Mouse (Mus musculus): Measurements from ENCODE around the gene Tead2. TPM values are rescaled to one million over a fixed set of nuclear protein-coding genes. Genes with fewer than 3 reads are reported as not detected.
A peak's percentile ranks its signal among the peaks of the same experiment; 100 is the strongest.

The Tead2 gene
- polyA plus RNA-seq, 1 experiment: 4.7 TPM

- H3K4me1 ChIP-seq (ENCODE audit: control insufficient read depth, insufficient read depth, low read length): peaks cover 6% of the 10 kb centered on the region
- H3K4me3 ChIP-seq (replicated peaks; ENCODE audit: insufficient read depth, low read depth, low read length): no peak overlapping the region
- no peak overlapping the region for H3K27ac ChIP-seq (ENCODE audit: insufficient read depth, low read length)
- TF ChIP-seq CTCF (IDR thresholded peaks at IDR 0.05; ENCODE audit: borderline replicate concordance, insufficient read depth, low read depth, low read length) (no peak), POLR2A (IDR thresholded peaks at IDR 0.05; ENCODE audit: borderline replicate concordance, insufficient read depth, low read length) (no peak)
- WGBS: 69% methylated on average over 17 of the region's 17 CpGs
- no peak for DNase-seq
- no peaks in the 10 kb centered on the region for H3K27me3 ChIP-seq (ENCODE audit: control insufficient read depth, insufficient read depth, low read length)
Observed at GRCm38 (mm10) chr7:45235656-45236180, 20.2 kb downstream of the Tead2 start.

GRCm38 (mm10) chr7:45237747-45238699 is 22.5 kb downstream of the Tead2 start:
- TF ChIP-seq CTCF (IDR thresholded peaks at IDR 0.05; ENCODE audit: borderline replicate concordance, insufficient read depth, low read depth, low read length) (no peak), POLR2A (IDR thresholded peaks at IDR 0.05; ENCODE audit: borderline replicate concordance, insufficient read depth, low read length) (no peak)
- no peaks in the 10 kb centered on the region for H3K27me3 ChIP-seq (ENCODE audit: control insufficient read depth, insufficient read depth, low read length)

GRCm38 (mm10) chr7:45238723-45239496 is 23.4 kb downstream of the Tead2 start, which contains the start of gene Cd37:
Cd37 (minus strand) TSS chr7:45239115.
- Histone ChIP-seq H3K4me1 (ENCODE audit: control insufficient read depth, insufficient read depth, low read length) (peaks cover 1% of the 10 kb centered on the region; the same call in 1 of the 2 replicates), H3K27me3 (ENCODE audit: control insufficient read depth, insufficient read depth, low read length) (no peaks in the 10 kb centered on the region), H3K27ac (ENCODE audit: insufficient read depth, low read length) (no peak within 1 kb of the TSS), H3K4me3 (replicated peaks; ENCODE audit: insufficient read depth, low read depth, low read length) (no peak within 1 kb of the TSS)
- no peak for DNase-seq
- TF ChIP-seq CTCF (IDR thresholded peaks at IDR 0.05; ENCODE audit: borderline replicate concordance, insufficient read depth, low read depth, low read length) (no peak), POLR2A (IDR thresholded peaks at IDR 0.05; ENCODE audit: borderline replicate concordance, insufficient read depth, low read length) (no peak)
- WGBS: 42% methylated on average over 20 of the region's 20 CpGs

More at GRCm38 (mm10) chr7:45237747-45238699, 22.5 kb downstream of the Tead2 start:
- Histone ChIP-seq H3K27ac (ENCODE audit: insufficient read depth, low read length) (no peak overlapping the region), H3K4me1 (ENCODE audit: control insufficient read depth, insufficient read depth, low read length) (peaks cover 6% of the 10 kb centered on the region), H3K4me3 (replicated peaks; ENCODE audit: insufficient read depth, low read depth, low read length) (no peak overlapping the region)
- WGBS: 77% methylated on average over 17 of the region's 17 CpGs
- DNase-seq: no peak

- no peak for DNase-seq
- WGBS: 72% methylated on average over 7 of the region's 7 CpGs
- no peak for TF ChIP-seq CTCF (IDR thresholded peaks at IDR 0.05; ENCODE audit: borderline replicate concordance, insufficient read depth, low read depth, low read length)
- no peak for TF ChIP-seq POLR2A (IDR thresholded peaks at IDR 0.05; ENCODE audit: borderline replicate concordance, insufficient read depth, low read length)
- Histone ChIP-seq H3K4me3 (replicated peaks; ENCODE audit: insufficient read depth, low read depth, low read length) (no peak overlapping the region), H3K27ac (ENCODE audit: insufficient read depth, low read length) (no peak overlapping the region), H3K4me1 (ENCODE audit: control insufficient read depth, insufficient read depth, low read length) (no peaks in the 10 kb centered on the region), H3K27me3 (ENCODE audit: control insufficient read depth, insufficient read depth, low read length) (no peaks in the 10 kb centered on the region)
Observed at GRCm38 (mm10) chr7:45240109-45240508, 24.6 kb downstream of the Tead2 start.

GRCm38 (mm10) chr7:45240633-45241388 is 25.3 kb downstream of the Tead2 start, which contains the start of gene Slc6a16:
Slc6a16 (plus strand) TSS chr7:45241085.
- Histone ChIP-seq H3K27ac (ENCODE audit: insufficient read depth, low read length) (no peak within 1 kb of the TSS), H3K27me3 (ENCODE audit: control insufficient read depth, insufficient read depth, low read length) (no peaks in the 10 kb centered on the region), H3K4me3 (replicated peaks; ENCODE audit: insufficient read depth, low read depth, low read length) (no peak within 1 kb of the TSS), H3K4me1 (ENCODE audit: control insufficient read depth, insufficient read depth, low read length) (no peaks in the 10 kb centered on the region)
- DNase-seq: peak in 1 of 2 experiments; percentile 22
- WGBS: 16% methylated on average over 53 of the region's 53 CpGs
- TF ChIP-seq POLR2A (IDR thresholded peaks at IDR 0.05; ENCODE audit: borderline replicate concordance, insufficient read depth, low read length) (no peak), CTCF (IDR thresholded peaks at IDR 0.05; ENCODE audit: borderline replicate concordance, insufficient read depth, low read depth, low read length) (no peak)

- Histone ChIP-seq H3K4me3 (replicated peaks; ENCODE audit: insufficient read depth, low read depth, low read length) (no peak overlapping the region), H3K4me1 (ENCODE audit: control insufficient read depth, insufficient read depth, low read length) (no peaks in the 10 kb centered on the region), H3K27ac (ENCODE audit: insufficient read depth, low read length) (no peak overlapping the region), H3K27me3 (ENCODE audit: control insufficient read depth, insufficient read depth, low read length) (no peaks in the 10 kb centered on the region)
- 74% methylated on average over 6 of the region's 6 CpGs for WGBS
- DNase-seq: no peak
- TF ChIP-seq POLR2A (IDR thresholded peaks at IDR 0.05; ENCODE audit: borderline replicate concordance, insufficient read depth, low read length): no peak
- no peak for TF ChIP-seq CTCF (IDR thresholded peaks at IDR 0.05; ENCODE audit: borderline replicate concordance, insufficient read depth, low read depth, low read length)
Observed at GRCm38 (mm10) chr7:45241389-45241749, 25.8 kb downstream of the Tead2 start.

- Histone ChIP-seq H3K4me1 (ENCODE audit: control insufficient read depth, insufficient read depth, low read length) (no peaks in the 10 kb centered on the region), H3K27ac (ENCODE audit: insufficient read depth, low read length) (no peak overlapping the region), H3K4me3 (replicated peaks; ENCODE audit: insufficient read depth, low read depth, low read length) (no peak overlapping the region), H3K27me3 (ENCODE audit: control insufficient read depth, insufficient read depth, low read length) (no peaks in the 10 kb centered on the region)
- TF ChIP-seq POLR2A (IDR thresholded peaks at IDR 0.05; ENCODE audit: borderline replicate concordance, insufficient read depth, low read length): no peak
- no peak for TF ChIP-seq CTCF (IDR thresholded peaks at IDR 0.05; ENCODE audit: borderline replicate concordance, insufficient read depth, low read depth, low read length)
- 57% methylated on average over 3 of the region's 3 CpGs for WGBS
- no peak for DNase-seq
Observed at GRCm38 (mm10) chr7:45247666-45248065, 32.1 kb downstream of the Tead2 start.
